Mouse (Mus musculus): ENCODE data around the gene Mex3a. TPM values are rescaled to one million over a fixed set of nuclear protein-coding genes. Genes with fewer than 3 reads are reported as not detected.
A peak's percentile ranks its signal among the peaks of the same experiment; 100 is the strongest.

Mex3a gene
- polyA plus RNA-seq, 1 experiment = 1.2 TPM

DNA sequence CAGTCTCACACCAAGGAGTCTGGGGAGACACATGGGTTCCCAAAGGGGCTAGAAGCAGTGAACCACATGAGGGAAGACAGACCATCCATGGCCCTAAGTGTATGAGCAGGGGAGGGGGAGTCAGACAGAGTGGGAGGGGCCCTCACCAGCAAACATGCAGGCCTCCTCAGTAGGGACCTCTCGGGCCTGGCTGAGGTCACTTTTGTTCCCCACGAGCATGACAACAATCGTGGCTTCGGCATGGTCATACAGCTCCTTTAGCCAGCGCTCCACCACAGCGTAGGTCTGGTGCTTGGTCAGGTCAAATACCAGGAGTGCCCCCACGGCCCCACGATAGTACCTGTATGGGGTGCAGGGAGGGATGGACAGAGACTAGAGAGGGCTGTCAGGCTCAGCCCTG is 11.0 kb downstream of the Mex3a start:
- Histone ChIP-seq H3K4me3 (replicated peaks; ENCODE audit: insufficient read depth, low read depth, low read length) (no peak overlapping the region), H3K27me3 (ENCODE audit: control insufficient read depth, insufficient read depth, low read length) (no peaks in the 10 kb centered on the region), H3K27ac (ENCODE audit: insufficient read depth, low read length) (no peak overlapping the region), H3K4me1 (ENCODE audit: control insufficient read depth, insufficient read depth, low read length) (peaks cover 35% of the 10 kb centered on the region)
- DNase-seq = no peak
- TF ChIP-seq POLR2A (IDR thresholded peaks at IDR 0.05; ENCODE audit: borderline replicate concordance, insufficient read depth, low read length) (no peak), CTCF (IDR thresholded peaks at IDR 0.05; ENCODE audit: borderline replicate concordance, insufficient read depth, low read depth, low read length) (no peak)
- WGBS = 85% methylated on average over 8 of the region's 8 CpGs

DNA sequence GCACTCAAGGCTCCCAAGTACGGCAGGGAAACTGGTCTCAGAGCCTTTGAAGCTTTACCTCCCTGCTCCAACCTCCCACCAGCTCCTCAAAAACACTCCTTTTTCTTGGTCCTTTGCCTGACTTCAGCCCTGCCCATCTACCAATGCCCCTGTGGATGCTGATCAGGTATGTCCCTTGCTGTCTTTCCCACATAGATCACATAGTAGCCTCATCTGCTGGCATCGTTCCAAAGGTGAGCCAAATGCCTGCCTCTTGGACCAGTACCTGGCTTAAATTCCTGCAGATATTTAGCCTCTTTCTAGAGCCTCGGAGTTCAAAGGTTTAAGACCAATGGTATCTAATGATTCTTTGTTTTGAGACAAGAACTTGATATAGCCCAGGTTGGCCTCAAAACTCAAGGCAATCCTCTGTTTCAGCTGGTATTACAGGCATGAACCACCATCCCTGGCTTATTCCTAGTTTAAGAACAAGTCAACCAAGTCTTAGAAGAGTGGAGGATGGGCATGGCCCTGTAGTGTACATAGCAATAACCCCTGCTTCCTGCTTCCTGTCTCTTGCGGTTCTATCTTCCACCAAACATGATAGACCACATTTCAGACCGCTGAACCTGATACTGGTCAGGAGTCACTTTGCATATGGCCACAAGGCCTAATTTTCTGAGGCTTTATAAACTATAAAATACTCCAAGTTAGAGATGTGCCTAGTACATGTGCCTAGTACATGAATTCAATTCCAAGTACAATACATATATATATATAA is 11.6 kb downstream of the Mex3a start:
- Histone ChIP-seq H3K27me3 (ENCODE audit: control insufficient read depth, insufficient read depth, low read length) (no peaks in the 10 kb centered on the region), H3K4me3 (replicated peaks; ENCODE audit: insufficient read depth, low read depth, low read length) (no peak overlapping the region), H3K27ac (ENCODE audit: insufficient read depth, low read length) (no peak overlapping the region), H3K4me1 (ENCODE audit: control insufficient read depth, insufficient read depth, low read length) (peaks cover 35% of the 10 kb centered on the region)
- 65% methylated on average over 5 of the region's 5 CpGs for WGBS
- TF ChIP-seq POLR2A (IDR thresholded peaks at IDR 0.05; ENCODE audit: borderline replicate concordance, insufficient read depth, low read length) (no peak), CTCF (IDR thresholded peaks at IDR 0.05; ENCODE audit: borderline replicate concordance, insufficient read depth, low read depth, low read length) (no peak)
- DNase-seq = no peak

DNA sequence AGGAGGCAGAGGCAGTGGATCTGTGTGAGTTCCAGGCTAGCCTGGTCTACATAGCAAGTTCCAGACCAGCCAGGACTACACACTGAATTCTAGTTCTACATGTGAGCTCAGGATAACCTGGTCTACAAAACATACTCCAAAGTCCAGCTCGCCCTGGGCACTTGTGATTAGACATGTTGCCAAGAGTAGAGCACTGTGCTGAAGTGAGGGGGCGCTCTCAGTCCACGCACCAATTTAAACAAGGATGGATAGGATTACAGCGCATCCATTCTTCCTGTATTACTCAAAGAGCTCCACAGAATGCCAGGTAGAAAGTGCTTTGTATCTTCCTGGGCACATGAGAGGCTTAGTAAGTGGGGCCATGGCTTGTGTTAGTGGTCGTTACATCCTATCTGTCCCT is 12.3 kb downstream of the Mex3a start:
- peak; percentile 40 to 45 for DNase-seq
- Histone ChIP-seq H3K4me1 (ENCODE audit: control insufficient read depth, insufficient read depth, low read length) (peaks cover 35% of the 10 kb centered on the region), H3K27me3 (ENCODE audit: control insufficient read depth, insufficient read depth, low read length) (no peaks in the 10 kb centered on the region), H3K27ac (ENCODE audit: insufficient read depth, low read length) (no peak overlapping the region), H3K4me3 (replicated peaks; ENCODE audit: insufficient read depth, low read depth, low read length) (no peak overlapping the region)
- TF ChIP-seq POLR2A (IDR thresholded peaks at IDR 0.05; ENCODE audit: borderline replicate concordance, insufficient read depth, low read length) (no peak), CTCF (IDR thresholded peaks at IDR 0.05; ENCODE audit: borderline replicate concordance, insufficient read depth, low read depth, low read length) (peak; percentile 54; the same call in 1 of the 2 replicates)
- WGBS = 35% methylated on average over 5 of the region's 5 CpGs

GRCm38 (mm10) chr3:88544955-88545591 is 12.9 kb downstream of the Mex3a start:
- WGBS = 40% methylated on average over 20 of the region's 20 CpGs
- no peak for TF ChIP-seq CTCF (IDR thresholded peaks at IDR 0.05; ENCODE audit: borderline replicate concordance, insufficient read depth, low read depth, low read length)
- TF ChIP-seq POLR2A (IDR thresholded peaks at IDR 0.05; ENCODE audit: borderline replicate concordance, insufficient read depth, low read length) = no peak
- Histone ChIP-seq H3K27ac (ENCODE audit: insufficient read depth, low read length) (no peak overlapping the region), H3K4me3 (replicated peaks; ENCODE audit: insufficient read depth, low read depth, low read length) (no peak overlapping the region), H3K4me1 (ENCODE audit: control insufficient read depth, insufficient read depth, low read length) (peaks cover 39% of the 10 kb centered on the region), H3K27me3 (ENCODE audit: control insufficient read depth, insufficient read depth, low read length) (no peaks in the 10 kb centered on the region)
- DNase-seq = no peak

DNA sequence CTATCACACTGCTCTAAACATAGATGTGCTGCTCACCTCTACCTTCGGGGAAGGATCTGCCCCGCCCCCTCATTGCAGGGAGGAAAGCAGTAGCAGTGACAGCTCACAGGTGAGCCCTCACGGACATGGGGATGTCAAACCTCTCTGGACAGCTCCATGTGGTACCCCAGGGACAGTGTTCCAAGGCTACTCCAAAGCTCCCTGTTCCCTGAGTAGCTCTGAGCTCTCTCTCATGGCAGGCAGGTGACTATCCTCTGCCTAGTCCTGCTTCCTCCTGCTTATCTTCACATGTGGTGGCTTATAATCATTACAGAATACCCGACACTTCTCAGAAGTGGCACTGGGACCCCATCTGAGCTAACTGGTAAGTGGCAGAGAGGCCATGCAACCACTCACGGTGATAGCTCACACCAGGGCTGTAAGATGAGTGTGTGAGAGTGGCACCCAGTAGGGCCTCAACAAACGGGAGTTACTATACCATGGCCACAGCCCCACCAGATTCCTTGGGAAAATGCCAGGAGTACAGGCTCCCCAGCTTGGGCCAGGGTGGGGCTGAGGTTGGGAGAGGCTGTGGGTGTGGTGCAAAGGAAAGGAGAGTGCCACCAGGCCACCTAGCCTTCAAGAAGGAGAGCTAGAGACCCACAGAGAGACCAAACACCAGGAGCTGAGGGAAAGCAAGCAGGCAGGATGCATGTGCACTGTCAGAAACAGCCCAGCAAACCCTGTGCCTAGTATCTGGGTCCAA is 14.7 kb downstream of the Mex3a start:
- TF ChIP-seq POLR2A (IDR thresholded peaks at IDR 0.05; ENCODE audit: borderline replicate concordance, insufficient read depth, low read length) = no peak
- no peak for TF ChIP-seq CTCF (IDR thresholded peaks at IDR 0.05; ENCODE audit: borderline replicate concordance, insufficient read depth, low read depth, low read length)
- Histone ChIP-seq H3K27ac (ENCODE audit: insufficient read depth, low read length) (no peak overlapping the region), H3K27me3 (ENCODE audit: control insufficient read depth, insufficient read depth, low read length) (no peaks in the 10 kb centered on the region), H3K4me3 (replicated peaks; ENCODE audit: insufficient read depth, low read depth, low read length) (no peak overlapping the region), H3K4me1 (ENCODE audit: control insufficient read depth, insufficient read depth, low read length) (peaks cover 37% of the 10 kb centered on the region)
- 76% methylated on average over 6 of the region's 6 CpGs for WGBS
- DNase-seq = no peak

DNA sequence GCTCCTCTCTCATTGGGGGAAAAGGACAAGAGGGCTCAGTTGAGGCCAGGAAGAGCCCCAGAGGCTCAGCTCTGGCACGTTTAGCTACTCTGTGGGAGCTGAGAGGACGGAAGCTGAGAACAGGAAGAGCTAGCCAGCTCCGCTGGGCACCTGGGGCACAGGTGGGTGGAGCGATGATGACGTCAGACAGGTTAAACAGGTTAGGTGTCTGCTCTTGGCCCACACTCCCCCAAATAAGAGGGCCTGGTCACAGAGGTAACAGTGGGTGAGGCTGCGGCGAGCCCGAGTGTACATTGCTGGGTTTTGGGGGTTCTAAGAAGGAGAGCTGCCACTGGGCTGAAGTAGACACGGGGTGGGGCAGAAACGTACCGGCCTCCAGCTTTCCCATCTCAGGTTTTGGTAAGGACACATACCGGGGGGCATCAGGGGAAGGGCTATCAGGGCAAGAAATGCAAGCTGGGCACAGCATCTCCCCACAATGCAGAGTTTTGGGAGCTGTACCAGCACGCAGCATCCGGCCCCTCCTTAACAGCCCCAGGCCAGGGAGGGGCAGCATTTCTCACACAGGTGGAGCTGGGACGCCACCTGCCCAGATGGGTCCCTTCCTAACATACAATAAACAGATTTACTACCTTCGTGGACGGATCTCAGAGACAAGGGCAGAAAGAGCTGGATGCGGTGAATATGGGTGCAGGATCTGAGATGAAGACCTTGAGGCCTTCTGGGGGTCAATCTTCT is 16.2 kb downstream of the Mex3a start, which contains the start of gene Rab25:
TSS of gene Rab25 (minus strand) at position 121 of the 738 bp plus-strand sequence.
- Histone ChIP-seq H3K27ac (ENCODE audit: insufficient read depth, low read length) (no peak within 1 kb of the TSS), H3K27me3 (ENCODE audit: control insufficient read depth, insufficient read depth, low read length) (no peaks in the 10 kb centered on the region), H3K4me3 (replicated peaks; ENCODE audit: insufficient read depth, low read depth, low read length) (no peak within 1 kb of the TSS), H3K4me1 (ENCODE audit: control insufficient read depth, insufficient read depth, low read length) (peaks cover 23% of the 10 kb centered on the region)
- no peak for DNase-seq
- no peak for TF ChIP-seq POLR2A (IDR thresholded peaks at IDR 0.05; ENCODE audit: borderline replicate concordance, insufficient read depth, low read length)
- no peak for TF ChIP-seq CTCF (IDR thresholded peaks at IDR 0.05; ENCODE audit: borderline replicate concordance, insufficient read depth, low read depth, low read length)
- WGBS = 65% methylated on average over 18 of the region's 18 CpGs

DNA sequence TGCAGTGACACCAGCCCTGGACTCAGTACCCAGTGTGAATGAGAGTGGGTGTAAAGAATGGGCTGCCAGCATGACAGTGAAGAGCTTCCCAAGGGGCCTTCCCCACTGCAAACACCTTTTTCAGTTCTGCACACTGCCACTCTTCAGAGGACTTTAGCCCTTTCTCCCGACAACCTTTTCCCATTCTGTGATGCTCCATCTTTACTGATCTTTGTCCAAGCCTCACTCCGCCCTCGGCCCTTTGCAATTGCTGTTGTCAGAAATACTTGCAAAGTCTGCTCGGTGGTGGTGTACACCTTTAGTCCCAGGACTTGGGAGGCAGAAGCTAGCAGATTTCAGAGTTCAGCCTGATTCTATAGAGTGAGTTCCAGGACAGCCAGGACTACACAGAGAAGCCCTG is 19.4 kb downstream of the Mex3a start:
- 68% methylated on average over 4 of the region's 4 CpGs for WGBS
- Histone ChIP-seq H3K4me3 (replicated peaks; ENCODE audit: insufficient read depth, low read depth, low read length) (peak overlapping the region; percentile 6), H3K27ac (ENCODE audit: insufficient read depth, low read length) (no peak overlapping the region), H3K27me3 (ENCODE audit: control insufficient read depth, insufficient read depth, low read length) (no peaks in the 10 kb centered on the region), H3K4me1 (ENCODE audit: control insufficient read depth, insufficient read depth, low read length) (peaks cover 18% of the 10 kb centered on the region)
- TF ChIP-seq CTCF (IDR thresholded peaks at IDR 0.05; ENCODE audit: borderline replicate concordance, insufficient read depth, low read depth, low read length) (no peak), POLR2A (IDR thresholded peaks at IDR 0.05; ENCODE audit: borderline replicate concordance, insufficient read depth, low read length) (no peak)
- DNase-seq = peak in 1 of 2 experiments; percentile 20

All from cerebellum, adult 2 months (tissue).